Mouse (Mus musculus) ES-E14 (cell line): ENCODE data around the gene Trmt10b.

Source experiments
- CHD2 ChIP-seq: IDR thresholded peaks from 2 replicates; pipeline ENCODE4 v1.6.1; 2014; ENCODE audit warnings: mild to moderate bottlenecking, low read depth, low read length, inconsistent platforms
- HCFC1 ChIP-seq: IDR thresholded peaks from 2 replicates; pipeline ENCODE4 v1.6.1; 2012; ENCODE audit warnings: low read length, inconsistent platforms, borderline replicate concordance; ENCODE audit not compliant: insufficient read depth
- ZC3H11A ChIP-seq: IDR thresholded peaks from 2 replicates; pipeline ENCODE4 v1.6.1; 2012; ENCODE audit warnings: low read depth, mild to moderate bottlenecking, inconsistent platforms, low read length, borderline replicate concordance

GRCm38 (mm10) chr4:45331139-45331538 is 34.2 kb downstream of the Trmt10b start:
- TF ChIP-seq HCFC1: no peak
- no peak for TF ChIP-seq CHD2
- no peak for TF ChIP-seq ZC3H11A
